Mouse (Mus musculus) limb, embryonic 12.5 days (tissue): ENCODE data around the gene Psme4. TPM values are rescaled to one million over a fixed set of nuclear protein-coding genes. Genes with fewer than 3 reads are reported as not detected.

Source experiments
- ATAC-seq: fragments of 200-750 bp; cut with Nextera tagmentation; 2 replicates; pipeline ENCODE4 v1.8.0; 2017; ENCODE audit warnings: low read depth, moderate TSS enrichment; ENCODE audit not compliant: insufficient number of reproducible peaks, insufficient read depth, low FRiP score, low TSS enrichment
- H3K27ac ChIP-seq: fragments of 300-500 bp; sonication (generic); 2 replicates; pipeline ENCODE4 v1.5.1; 2016; ENCODE audit warnings: mild to moderate bottlenecking, moderate library complexity
- H3K27me3 ChIP-seq: fragments of 300-500 bp; sonication (generic); 2 replicates; pipeline ENCODE4 v1.6.1; 2016; ENCODE audit warnings: mild to moderate bottlenecking, moderate library complexity
- H3K36me3 ChIP-seq: fragments of 300-500 bp; sonication (generic); 2 replicates; pipeline ENCODE4 v1.6.1; 2016; ENCODE audit warnings: mild to moderate bottlenecking, moderate library complexity
- H3K4me1 ChIP-seq: fragments of 300-500 bp; sonication (generic); replicated peaks from 2 replicates; pipeline ENCODE4 v1.6.1; 2016
- H3K4me2 ChIP-seq: fragments of 300-500 bp; sonication (generic); 2 replicates; pipeline ENCODE4 v1.6.1; 2016; ENCODE audit warnings: mild to moderate bottlenecking, moderate library complexity
- H3K4me3 ChIP-seq: fragments of 300-500 bp; sonication (generic); replicated peaks from 2 replicates; pipeline ENCODE4 v1.5.1; 2016; ENCODE audit warnings: mild to moderate bottlenecking
- H3K9ac ChIP-seq: fragments of 300-500 bp; sonication (generic); replicated peaks from 2 replicates; pipeline ENCODE4 v1.6.1; 2016; ENCODE audit warnings: mild to moderate bottlenecking, moderate library complexity
- H3K9me3 ChIP-seq: fragments of 300-500 bp; sonication (generic); 2 replicates; pipeline ENCODE4 v1.6.1; 2016; ENCODE audit warnings: mild to moderate bottlenecking, moderate library complexity
- WGBS: fragments of 180-500 bp; shearing (Covaris S2); methylation state at CpG from one replicate; pipeline ENCODE4 v1.1.7; 2016; 5-methylcytosine and 5-hydroxymethylcytosine counted together
- polyA plus RNA-seq: library from polyadenylated mRNA; unstranded; fragments of >200 nt; fragmentation: Nextera tagmentation; extraction: Ambion mirVana; gene quantifications from 2 replicates; pipeline ENCODE4 v1.2.1, GENCODE M21; 2016

The Psme4 gene
- polyA plus RNA-seq, 1 experiment from 2014 or later, result 33.1 TPM

- H3K9me3 ChIP-seq, result no peaks in the 10 kb centered on the region
- 89% methylated on average over 7 of the region's 7 CpGs for WGBS
- ATAC-seq, result no peak
These were observed 14.9 kb downstream of the Psme4 start for GRCm38 (mm10) chr11:30786230-30786983.

GRCm38 (mm10) chr11:30792680-30793079, 21.2 kb downstream of the Psme4 start:
- peaks cover 23% of the 10 kb centered on the region for H3K36me3 ChIP-seq
- no peak overlapping the region for H3K4me2 ChIP-seq
- H3K4me3 ChIP-seq, result no peak overlapping the region
- no peaks in the 10 kb centered on the region for H3K9me3 ChIP-seq
- WGBS, result 95% methylated on average over 7 of the region's 7 CpGs
- no peak overlapping the region for H3K27ac ChIP-seq
- H3K9ac ChIP-seq, result no peak overlapping the region
- H3K4me1 ChIP-seq, result no peaks in the 10 kb centered on the region
- no peaks in the 10 kb centered on the region for H3K27me3 ChIP-seq
- no peak for ATAC-seq

More at GRCm38 (mm10) chr11:30786230-30786983, 14.9 kb downstream of the Psme4 start:
- Histone ChIP-seq H3K4me2 (no peak overlapping the region), H3K4me1 (no peaks in the 10 kb centered on the region), H3K9ac (no peak overlapping the region), H3K27ac (no peak overlapping the region), H3K27me3 (no peaks in the 10 kb centered on the region), H3K36me3 (no peaks in the 10 kb centered on the region), H3K4me3 (no peak overlapping the region)

- no peak overlapping the region for H3K27ac ChIP-seq
- H3K4me2 ChIP-seq, result no peak overlapping the region
- H3K4me1 ChIP-seq, result no peaks in the 10 kb centered on the region
- H3K36me3 ChIP-seq, result peaks cover 23% of the 10 kb centered on the region
- no peak overlapping the region for H3K4me3 ChIP-seq
- H3K9me3 ChIP-seq, result no peaks in the 10 kb centered on the region
- H3K9ac ChIP-seq, result no peak overlapping the region
- 100% methylated on average over 1 of the region's 1 CpGs for WGBS
- no peak for ATAC-seq
- H3K27me3 ChIP-seq, result no peaks in the 10 kb centered on the region
These were observed 22.2 kb downstream of the Psme4 start for GRCm38 (mm10) chr11:30793753-30794152.

- H3K27me3 ChIP-seq, result no peaks in the 10 kb centered on the region
- no peaks in the 10 kb centered on the region for H3K4me1 ChIP-seq
- H3K9ac ChIP-seq, result no peak overlapping the region
- H3K9me3 ChIP-seq, result no peaks in the 10 kb centered on the region
- ATAC-seq, result no peak
- no peak overlapping the region for H3K4me3 ChIP-seq
- no peak overlapping the region for H3K27ac ChIP-seq
- peaks cover 19% of the 10 kb centered on the region for H3K36me3 ChIP-seq
- no peak overlapping the region for H3K4me2 ChIP-seq
- 92% methylated on average over 2 of the region's 2 CpGs for WGBS
These were observed 25.7 kb downstream of the Psme4 start for GRCm38 (mm10) chr11:30797236-30797635.

- H3K4me2 ChIP-seq, result no peak overlapping the region
These were observed 28.0 kb downstream of the Psme4 start for GRCm38 (mm10) chr11:30799496-30799895.

GRCm38 (mm10) chr11:30800091-30800490, 28.6 kb downstream of the Psme4 start:
- Histone ChIP-seq H3K36me3 (peaks cover 4% of the 10 kb centered on the region; the same call in 1 of the 2 replicates), H3K27ac (no peak overlapping the region), H3K27me3 (no peaks in the 10 kb centered on the region), H3K9me3 (no peaks in the 10 kb centered on the region), H3K4me3 (no peak overlapping the region), H3K9ac (no peak overlapping the region), H3K4me2 (no peak overlapping the region), H3K4me1 (no peaks in the 10 kb centered on the region)
- no peak for ATAC-seq

More at GRCm38 (mm10) chr11:30799496-30799895, 28.0 kb downstream of the Psme4 start:
- peaks cover 2% of the 10 kb centered on the region; the same call in 1 of the 2 replicates for H3K36me3 ChIP-seq
- no peaks in the 10 kb centered on the region for H3K9me3 ChIP-seq
- H3K27ac ChIP-seq, result no peak overlapping the region
- no peak overlapping the region for H3K9ac ChIP-seq
- 82% methylated on average over 1 of the region's 1 CpGs for WGBS
- no peak for ATAC-seq
- no peak overlapping the region for H3K4me3 ChIP-seq
- no peaks in the 10 kb centered on the region for H3K27me3 ChIP-seq
- no peaks in the 10 kb centered on the region for H3K4me1 ChIP-seq

- no peaks in the 10 kb centered on the region for H3K4me1 ChIP-seq
- peaks cover 9% of the 10 kb centered on the region; the same call in 1 of the 2 replicates for H3K36me3 ChIP-seq
- H3K9ac ChIP-seq, result no peak overlapping the region
- no peaks in the 10 kb centered on the region for H3K27me3 ChIP-seq
- no peak overlapping the region for H3K4me2 ChIP-seq
- WGBS, result 88% methylated on average over 1 of the region's 1 CpGs
- H3K9me3 ChIP-seq, result no peaks in the 10 kb centered on the region
- no peak overlapping the region for H3K4me3 ChIP-seq
- no peak overlapping the region for H3K27ac ChIP-seq
- ATAC-seq, result no peak
These were observed 30.9 kb downstream of the Psme4 start for GRCm38 (mm10) chr11:30802421-30802820.

GRCm38 (mm10) chr11:30821116-30821515, 49.6 kb downstream of the Psme4 start:
- no peak overlapping the region for H3K9ac ChIP-seq
- H3K4me2 ChIP-seq, result no peak overlapping the region
- H3K27me3 ChIP-seq, result no peaks in the 10 kb centered on the region
- no peaks in the 10 kb centered on the region for H3K4me1 ChIP-seq
- 96% methylated on average over 5 of the region's 5 CpGs for WGBS
- no peak for ATAC-seq
- H3K9me3 ChIP-seq, result no peaks in the 10 kb centered on the region
- no peak overlapping the region for H3K27ac ChIP-seq
- H3K4me3 ChIP-seq, result no peak overlapping the region
- H3K36me3 ChIP-seq, result peaks cover 56% of the 10 kb centered on the region

GRCm38 (mm10) chr11:30838793-30839192, 67.3 kb downstream of the Psme4 start:
- Histone ChIP-seq H3K4me3 (no peak overlapping the region), H3K4me2 (no peak overlapping the region), H3K36me3 (peaks cover 73% of the 10 kb centered on the region), H3K9me3 (no peaks in the 10 kb centered on the region), H3K27me3 (no peaks in the 10 kb centered on the region), H3K4me1 (no peaks in the 10 kb centered on the region), H3K27ac (no peak overlapping the region), H3K9ac (no peak overlapping the region)
- no peak for ATAC-seq
- WGBS, result 93% methylated on average over 2 of the region's 2 CpGs

GRCm38 (mm10) chr11:30844355-30844754, 72.8 kb downstream of the Psme4 start:
- no peak overlapping the region for H3K4me3 ChIP-seq
- 100% methylated on average over 1 of the region's 1 CpGs for WGBS
- no peak overlapping the region for H3K4me2 ChIP-seq
- ATAC-seq, result no peak
- H3K9ac ChIP-seq, result no peak overlapping the region
- no peak overlapping the region for H3K27ac ChIP-seq
- H3K27me3 ChIP-seq, result no peaks in the 10 kb centered on the region
- H3K4me1 ChIP-seq, result no peaks in the 10 kb centered on the region
- peaks cover 67% of the 10 kb centered on the region for H3K36me3 ChIP-seq
- H3K9me3 ChIP-seq, result no peaks in the 10 kb centered on the region

GRCm38 (mm10) chr11:30872425-30872824, 100.9 kb downstream of the Psme4 start:
- Histone ChIP-seq H3K9ac (no peak overlapping the region), H3K27me3 (no peaks in the 10 kb centered on the region), H3K36me3 (peaks cover 61% of the 10 kb centered on the region), H3K4me1 (no peaks in the 10 kb centered on the region), H3K4me2 (no peak overlapping the region), H3K27ac (no peak overlapping the region), H3K9me3 (no peaks in the 10 kb centered on the region), H3K4me3 (no peak overlapping the region)
- ATAC-seq, result no peak
